Mouse (Mus musculus) brown adipose tissue, adult 24 weeks (tissue): ENCODE data around the gene Ergic1. TPM values are rescaled to one million over a fixed set of nuclear protein-coding genes. Genes with fewer than 3 reads are reported as not detected.

ENCODE experiments used
- H3K27ac ChIP-seq: fragments of 200-500 bp; replicated peaks from 2 replicates; pipeline ENCODE4 v1.5.1; 2012; ENCODE audit warnings: low read depth, mild to moderate bottlenecking, low read length
- H3K4me1 ChIP-seq: fragments of 200-500 bp; 2 replicates; pipeline ENCODE4 v1.6.1; 2012; ENCODE audit warnings: low read length, mixed read lengths; ENCODE audit not compliant: control insufficient read depth, insufficient read depth, insufficient read length
- H3K4me3 ChIP-seq: fragments of 200-500 bp; 2 replicates; pipeline ENCODE4 v1.5.1; 2012; ENCODE audit warnings: low read depth, mild to moderate bottlenecking, low read length, moderate library complexity; ENCODE audit not compliant: insufficient read depth
- polyA plus RNA-seq: library from polyadenylated mRNA; stranded (reverse); fragments of >200 nt; gene quantifications from 2 replicates; pipeline ENCODE4 v1.2.4, GENCODE M21; 2012; ENCODE audit not compliant: missing spikeins, insufficient read depth, insufficient read length

The Ergic1 gene
- polyA plus RNA-seq, 1 experiment, result 124 TPM

- Histone ChIP-seq H3K27ac (no peak overlapping the region), H3K4me1 (peaks cover 4% of the 10 kb centered on the region; the same call in 1 of the 2 replicates), H3K4me3 (no peak overlapping the region)
These were observed 71.9 kb downstream of the Ergic1 start for GRCm38 (mm10) chr17:26633186-26633585.

GRCm38 (mm10) chr17:26633926-26634325, 72.6 kb downstream of the Ergic1 start:
- H3K27ac ChIP-seq, result no peak overlapping the region
- H3K4me1 ChIP-seq, result no peaks in the 10 kb centered on the region; the same call in 1 of the 2 replicates
- no peak overlapping the region for H3K4me3 ChIP-seq

GRCm38 (mm10) chr17:26634539-26634938, 73.2 kb downstream of the Ergic1 start:
- Histone ChIP-seq H3K4me3 (no peak overlapping the region), H3K4me1 (no peaks in the 10 kb centered on the region), H3K27ac (no peak overlapping the region)

- Histone ChIP-seq H3K4me3 (no peak overlapping the region), H3K27ac (no peak overlapping the region), H3K4me1 (no peaks in the 10 kb centered on the region)
These were observed 74.7 kb downstream of the Ergic1 start for GRCm38 (mm10) chr17:26635951-26636350.

DNA sequence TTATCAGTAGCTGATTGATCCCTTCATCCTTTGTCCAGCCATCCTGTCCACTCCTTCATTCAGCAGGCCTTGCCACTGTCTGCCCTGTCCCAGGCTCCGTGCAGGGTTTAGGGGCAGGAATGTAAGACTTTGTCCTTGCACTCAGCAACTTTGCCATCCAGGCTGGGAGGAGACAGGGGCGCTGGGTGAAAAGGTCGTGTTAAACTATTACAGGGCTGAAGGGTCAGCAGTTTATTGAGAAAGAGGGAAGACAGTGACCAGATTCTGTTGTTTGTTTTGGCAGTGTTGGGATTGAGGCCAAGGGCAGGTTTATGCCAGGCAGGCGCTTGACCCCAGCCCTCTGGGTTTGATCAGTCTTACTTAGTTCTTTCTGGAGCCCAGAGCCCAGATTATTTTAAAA, 76.6 kb downstream of the Ergic1 start:
- no peaks in the 10 kb centered on the region for H3K4me1 ChIP-seq
- H3K27ac ChIP-seq, result peak overlapping the region; percentile 42
- no peak overlapping the region for H3K4me3 ChIP-seq

DNA sequence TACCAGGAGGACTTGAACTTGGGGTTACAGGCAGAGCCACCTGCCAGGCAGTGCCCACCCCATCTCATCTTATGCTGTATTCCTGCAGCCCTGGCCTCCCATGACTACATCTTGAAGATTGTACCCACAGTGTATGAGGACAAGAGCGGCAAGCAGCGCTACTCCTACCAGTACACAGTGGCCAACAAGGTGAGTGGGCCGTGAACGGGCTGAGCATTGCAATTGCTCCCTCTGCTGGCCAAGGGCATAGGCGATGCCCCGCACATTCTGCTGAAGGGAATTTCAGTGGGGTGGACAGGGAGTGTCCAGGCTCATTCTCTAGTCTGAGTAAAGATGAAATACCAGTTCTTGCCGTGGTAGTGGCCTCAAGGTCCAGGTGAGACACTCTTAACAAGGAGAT, 77.4 kb downstream of the Ergic1 start:
- Histone ChIP-seq H3K4me3 (no peak overlapping the region), H3K27ac (peak overlapping the region; percentile 42; the same call in 1 of the 2 replicates), H3K4me1 (no peaks in the 10 kb centered on the region)

- H3K27ac ChIP-seq, result no peak overlapping the region
- H3K4me3 ChIP-seq, result no peak overlapping the region
- no peaks in the 10 kb centered on the region for H3K4me1 ChIP-seq
These were observed 78.5 kb downstream of the Ergic1 start for GRCm38 (mm10) chr17:26639791-26640190.

DNA sequence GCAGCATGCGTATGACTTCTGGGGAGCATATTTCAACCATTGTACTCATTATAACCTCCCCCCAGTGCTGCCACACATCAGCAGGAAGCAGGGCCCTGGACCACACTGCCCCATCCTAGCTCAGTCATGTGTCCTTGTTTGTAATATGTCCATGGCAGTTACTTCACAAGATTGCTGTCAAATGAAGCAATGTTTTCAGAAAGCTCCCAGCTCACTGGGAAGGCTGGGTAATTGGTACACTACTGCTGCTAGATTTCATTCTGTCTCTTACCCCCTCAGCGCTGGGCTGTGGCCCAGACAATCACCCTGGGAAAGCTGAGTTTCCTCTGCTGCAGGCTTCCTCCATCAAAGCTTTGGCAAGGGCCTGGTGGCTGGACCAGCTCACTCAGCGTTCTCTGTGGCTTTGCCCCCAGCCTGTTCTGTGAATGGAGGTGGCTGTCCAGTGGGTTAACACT, 79.0 kb downstream of the Ergic1 start:
- Histone ChIP-seq H3K4me1 (no peaks in the 10 kb centered on the region), H3K4me3 (no peak overlapping the region), H3K27ac (no peak overlapping the region)

DNA sequence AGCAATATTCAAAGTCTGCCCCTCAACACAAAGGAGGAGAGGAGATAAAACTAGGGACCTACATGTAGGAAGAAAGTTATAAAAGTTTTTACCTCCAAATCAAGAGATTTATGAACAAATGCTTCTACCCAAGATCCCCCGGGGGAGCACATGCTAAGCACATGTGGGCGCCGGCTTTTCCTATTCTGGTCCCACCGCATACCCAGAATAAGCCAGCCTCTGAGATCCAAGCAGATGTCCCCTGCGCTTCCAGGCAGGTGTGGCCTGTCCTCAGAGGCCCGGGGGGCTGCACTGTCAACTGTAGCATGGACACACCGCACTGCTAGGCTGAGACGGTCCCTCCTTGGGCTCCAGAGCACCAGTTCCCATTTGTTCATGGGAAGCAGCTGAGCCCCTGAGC, 82.2 kb downstream of the Ergic1 start:
- no peak overlapping the region for H3K27ac ChIP-seq
- H3K4me1 ChIP-seq, result no peaks in the 10 kb centered on the region
- H3K4me3 ChIP-seq, result no peak overlapping the region

GRCm38 (mm10) chr17:26643993-26644392, 82.7 kb downstream of the Ergic1 start:
- Histone ChIP-seq H3K4me3 (no peak overlapping the region), H3K27ac (no peak overlapping the region), H3K4me1 (no peaks in the 10 kb centered on the region)

DNA sequence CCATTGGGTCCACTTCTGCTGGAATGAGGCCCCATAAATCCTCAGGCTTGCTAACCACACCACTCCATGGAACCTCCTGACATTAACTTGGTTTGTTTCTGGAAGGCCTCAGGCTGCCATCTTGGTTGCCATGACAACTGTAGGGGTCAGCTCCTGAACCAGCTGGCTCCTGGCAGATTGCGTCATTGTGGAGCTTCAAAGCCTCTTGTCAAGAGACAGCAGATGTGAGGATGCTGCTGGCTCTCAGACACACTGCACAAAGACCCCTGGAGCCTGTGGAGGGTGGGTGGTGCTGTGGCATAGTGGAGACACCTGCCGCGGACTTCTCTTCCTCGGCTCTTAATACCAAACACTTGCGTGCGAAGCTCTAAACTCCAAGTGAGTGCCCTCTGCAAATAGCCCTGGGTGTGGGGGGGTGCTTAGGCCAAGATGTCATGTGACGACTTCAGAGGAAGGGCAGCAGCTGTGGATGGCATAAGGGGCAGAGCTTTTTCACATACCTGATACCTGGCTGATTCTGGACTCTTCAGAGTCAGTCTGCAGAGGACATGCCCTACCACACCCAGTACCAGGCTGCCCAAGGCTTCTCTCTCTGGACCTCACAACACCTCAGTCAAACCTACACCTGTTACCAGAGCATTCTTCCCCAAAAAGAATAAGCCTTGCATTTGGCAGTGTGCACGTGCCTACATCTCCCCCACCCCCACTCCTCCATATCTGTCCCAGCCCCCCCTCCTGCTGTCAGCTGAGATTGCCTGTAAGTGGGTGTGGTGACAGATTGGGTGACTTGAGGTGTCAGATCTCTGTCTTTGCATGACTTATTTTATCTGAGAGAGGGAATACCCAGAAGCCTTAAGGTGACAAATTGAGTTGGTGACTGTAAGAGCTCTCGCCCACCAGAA, 83.5 kb downstream of the Ergic1 start:
- Histone ChIP-seq H3K27ac (no peak overlapping the region), H3K4me3 (no peak overlapping the region), H3K4me1 (no peaks in the 10 kb centered on the region)

DNA sequence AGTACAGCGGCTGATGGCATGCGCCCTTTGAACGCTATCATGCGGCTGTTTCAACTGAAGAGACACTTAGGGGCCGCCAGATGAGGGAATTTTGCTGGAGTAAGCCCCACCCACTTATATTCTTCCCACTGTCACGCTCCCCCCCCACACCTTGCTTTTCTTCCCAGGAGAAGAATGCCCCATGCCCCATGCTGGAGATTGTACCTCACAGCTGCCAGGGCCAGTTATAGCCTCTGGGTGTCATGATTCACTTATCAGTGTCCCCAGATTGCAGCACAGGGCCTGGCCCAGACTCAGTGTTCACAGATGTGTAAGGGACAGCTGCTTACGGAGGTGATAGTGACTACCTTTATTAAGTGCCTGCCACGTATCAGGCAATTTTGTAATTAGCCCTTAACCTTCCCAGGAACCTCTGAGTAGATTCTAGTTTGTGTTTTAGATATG, 84.1 kb downstream of the Ergic1 start:
- no peaks in the 10 kb centered on the region for H3K4me1 ChIP-seq
- H3K4me3 ChIP-seq, result no peak overlapping the region
- no peak overlapping the region for H3K27ac ChIP-seq

DNA sequence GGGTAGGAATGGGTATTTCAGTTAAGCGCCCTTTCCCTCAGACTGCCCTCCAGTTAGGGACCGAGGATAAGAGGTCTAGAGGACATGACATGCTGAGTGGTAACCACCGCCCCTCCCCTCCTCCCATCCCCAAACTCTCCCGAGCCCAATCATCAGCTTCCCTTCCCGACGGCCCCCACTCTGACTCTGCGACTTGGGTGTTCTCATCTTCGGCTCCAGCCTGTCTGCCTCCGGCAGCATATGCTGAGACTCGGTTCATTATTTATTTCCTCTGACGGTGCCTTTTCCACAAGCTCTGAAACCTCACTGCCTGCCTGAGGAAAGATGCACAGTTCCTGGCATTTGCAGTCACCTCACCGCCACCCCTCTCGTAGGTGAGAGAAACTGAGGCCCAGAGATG, 86.0 kb downstream of the Ergic1 start:
- Histone ChIP-seq H3K4me1 (no peaks in the 10 kb centered on the region), H3K4me3 (no peak overlapping the region), H3K27ac (peak overlapping the region; percentile 9; the same call in 1 of the 2 replicates)

- no peak overlapping the region for H3K27ac ChIP-seq
- no peaks in the 10 kb centered on the region for H3K4me1 ChIP-seq
- no peak overlapping the region for H3K4me3 ChIP-seq
These were observed 88.3 kb downstream of the Ergic1 start for GRCm38 (mm10) chr17:26649565-26649964.

- Histone ChIP-seq H3K27ac (peak overlapping the region; percentile 56), H3K4me1 (no peaks in the 10 kb centered on the region), H3K4me3 (no peak overlapping the region)
These were observed 89.4 kb downstream of the Ergic1 start for GRCm38 (mm10) chr17:26650451-26651363.
